Mouse (Mus musculus) midbrain, embryonic 10.5 days (tissue): ENCODE data around the gene Gm9857. TPM values are rescaled to one million over a fixed set of nuclear protein-coding genes. Genes with fewer than 3 reads are reported as not detected.

ENCODE experiments used
- DNase-seq: peaks from one replicate; pipeline ENCODE4 v3.0.0-alpha.2; 2017; ENCODE audit warnings: low spot score
- H3K27ac ChIP-seq: fragments of 300-500 bp; sonication (generic); replicated peaks from 2 replicates; pipeline ENCODE4 v1.5.1; 2016; ENCODE audit warnings: mild to moderate bottlenecking
- H3K27me3 ChIP-seq: fragments of 300-500 bp; sonication (generic); 2 replicates; pipeline ENCODE4 v1.6.1; 2016; ENCODE audit warnings: low read depth, mild to moderate bottlenecking; ENCODE audit not compliant: poor library complexity, severe bottlenecking
- H3K36me3 ChIP-seq: fragments of 300-500 bp; sonication (generic); 2 replicates; pipeline ENCODE4 v1.6.1; 2016; ENCODE audit warnings: mild to moderate bottlenecking, moderate library complexity
- H3K4me1 ChIP-seq: fragments of 300-500 bp; sonication (generic); 2 replicates; pipeline ENCODE4 v1.6.1; 2016
- H3K4me3 ChIP-seq: fragments of 300-500 bp; sonication (generic); 2 replicates; pipeline ENCODE4 v1.5.1; 2016; ENCODE audit warnings: mild to moderate bottlenecking, moderate library complexity
- H3K9me3 ChIP-seq: fragments of 300-500 bp; sonication (generic); replicated peaks from 2 replicates; pipeline ENCODE4 v1.6.1; 2016; ENCODE audit warnings: mild to moderate bottlenecking
- WGBS: fragments of 180-500 bp; shearing (Covaris S2); methylation state at CpG from one replicate; pipeline ENCODE4 v1.1.7; 2016; 5-methylcytosine and 5-hydroxymethylcytosine counted together
- polyA plus RNA-seq: library from polyadenylated mRNA; unstranded; fragments of >200 nt; fragmentation: Nextera tagmentation; extraction: Ambion mirVana; gene quantifications from 2 replicates; pipeline ENCODE4 v1.2.1, GENCODE M21; 2016

Gene Gm9857
- polyA plus RNA-seq, 1 experiment from 2014 or later = not detected

- H3K27me3 ChIP-seq = no peaks in the 10 kb centered on the region
- peak; percentile 53 for DNase-seq
- no peaks in the 10 kb centered on the region for H3K9me3 ChIP-seq
- no peaks in the 10 kb centered on the region for H3K36me3 ChIP-seq
- 32% methylated on average over 6 of the region's 6 CpGs for WGBS
- H3K4me3 ChIP-seq = peak overlapping the region; percentile 40
- H3K27ac ChIP-seq = peak overlapping the region; percentile 84
- H3K4me1 ChIP-seq = peaks cover 36% of the 10 kb centered on the region
Measured at GRCm38 (mm10) chr3:108961655-108962054, 21.4 kb upstream of the Gm9857 start.

GRCm38 (mm10) chr3:108961226-108961625 lies 21.0 kb upstream of the Gm9857 start:
- 22% methylated on average over 7 of the region's 7 CpGs for WGBS
- Histone ChIP-seq H3K36me3 (no peaks in the 10 kb centered on the region), H3K4me3 (peak overlapping the region; percentile 40), H3K27me3 (no peaks in the 10 kb centered on the region), H3K4me1 (peaks cover 36% of the 10 kb centered on the region), H3K9me3 (no peaks in the 10 kb centered on the region), H3K27ac (peak overlapping the region; percentile 84)
- peak; percentile 75 for DNase-seq

DNA sequence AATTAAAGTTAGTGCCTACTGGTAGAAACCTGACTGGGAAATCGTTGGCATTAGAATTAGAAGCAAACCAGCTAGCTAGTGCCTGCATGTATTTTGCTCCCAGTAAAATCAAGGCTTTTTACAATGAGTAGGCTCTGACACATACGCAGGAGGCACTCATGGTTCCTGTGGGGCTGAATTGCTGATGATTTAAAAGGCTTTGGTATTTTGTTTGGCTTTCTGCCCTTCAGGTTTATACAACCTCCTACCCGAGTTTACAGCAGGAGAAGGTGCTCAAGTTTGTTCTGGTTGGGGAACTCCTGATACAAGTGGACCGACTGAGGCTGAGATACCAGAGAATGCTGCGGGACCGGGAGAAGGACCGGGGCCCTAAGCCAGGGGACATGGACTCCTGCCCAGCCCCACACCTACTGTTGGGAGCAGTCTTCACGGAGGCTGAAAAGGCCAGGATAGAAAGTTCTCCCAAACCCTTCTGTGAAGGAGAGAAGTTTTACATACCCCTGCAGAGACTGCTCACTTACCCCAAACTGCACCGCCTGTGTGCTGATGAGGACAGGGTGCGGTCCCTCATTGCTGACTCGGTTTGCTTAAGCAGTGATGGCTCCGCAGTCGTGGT lies 19.5 kb upstream of the Gm9857 start:
- H3K4me1 ChIP-seq = peaks cover 36% of the 10 kb centered on the region
- no peaks in the 10 kb centered on the region for H3K9me3 ChIP-seq
- no peaks in the 10 kb centered on the region for H3K36me3 ChIP-seq
- H3K27me3 ChIP-seq = no peaks in the 10 kb centered on the region
- no peak overlapping the region for H3K4me3 ChIP-seq
- peak overlapping the region; percentile 42; the same call in 1 of the 2 replicates for H3K27ac ChIP-seq
- WGBS = 76% methylated on average over 13 of the region's 13 CpGs
- DNase-seq = no peak

DNA sequence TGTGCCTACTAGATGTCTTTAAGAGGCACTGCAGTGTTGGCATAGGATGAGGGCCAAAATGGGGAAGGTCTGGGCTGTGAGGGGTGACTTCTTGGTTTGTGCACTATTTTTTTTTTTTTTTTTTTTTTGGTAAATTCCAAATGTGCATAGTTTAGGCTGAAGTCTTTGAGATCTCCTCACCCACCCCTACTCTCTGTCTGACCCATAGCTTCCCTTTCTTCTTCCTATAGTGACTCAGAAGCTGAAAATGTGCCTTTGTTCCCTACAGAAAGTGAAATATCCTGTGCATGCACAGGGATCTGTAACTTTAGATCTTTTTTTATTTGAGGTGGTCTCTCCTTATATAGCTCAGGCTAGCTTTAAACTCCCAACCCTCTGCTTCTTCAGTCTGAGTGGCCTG lies 17.7 kb upstream of the Gm9857 start:
- H3K27ac ChIP-seq = no peak overlapping the region
- H3K36me3 ChIP-seq = no peaks in the 10 kb centered on the region
- H3K4me1 ChIP-seq = peaks cover 32% of the 10 kb centered on the region
- H3K9me3 ChIP-seq = no peaks in the 10 kb centered on the region
- H3K27me3 ChIP-seq = no peaks in the 10 kb centered on the region
- DNase-seq = no peak
- no peak overlapping the region for H3K4me3 ChIP-seq

- 84% methylated on average over 10 of the region's 10 CpGs for WGBS
- H3K9me3 ChIP-seq = peaks cover 7% of the 10 kb centered on the region; the same call in 1 of the 2 replicates
- H3K27me3 ChIP-seq = no peaks in the 10 kb centered on the region
Measured at GRCm38 (mm10) chr3:108940996-108941395, 751 bp upstream of the Gm9857 start.

DNA sequence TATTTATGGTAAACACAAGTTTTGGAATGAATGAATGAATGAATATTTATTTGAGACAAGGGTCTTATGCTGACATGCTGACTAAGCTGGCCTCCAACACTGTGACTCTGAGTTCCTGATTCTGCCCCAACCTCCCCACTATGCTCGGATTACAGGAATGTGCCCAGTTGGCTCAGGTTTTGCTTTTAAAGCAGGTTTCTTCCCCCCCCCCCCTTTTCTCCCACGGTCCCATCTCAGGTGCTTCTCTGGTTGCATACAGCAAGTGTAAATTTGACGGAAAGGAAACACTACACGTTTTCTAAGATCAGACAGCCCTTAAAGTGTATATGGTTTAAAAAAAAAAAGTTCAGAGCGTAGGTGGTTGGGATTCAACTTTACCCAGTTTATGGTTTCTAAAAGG lies 672 bp downstream of the Gm9857 start, which contains the start of gene Henmt1:
Gene Henmt1, plus strand, starts transcription at position 301 of the 400 bp plus-strand sequence.
- WGBS = 87% methylated on average over 5 of the region's 5 CpGs
- H3K36me3 ChIP-seq = no peaks in the 10 kb centered on the region
- peaks cover 5% of the 10 kb centered on the region for H3K4me1 ChIP-seq
- H3K4me3 ChIP-seq = peak within 1 kb of the TSS; percentile 48
- no peak within 1 kb of the TSS for H3K27ac ChIP-seq
- peaks cover 7% of the 10 kb centered on the region; the same call in 1 of the 2 replicates for H3K9me3 ChIP-seq
- no peaks in the 10 kb centered on the region for H3K27me3 ChIP-seq
- no peak for DNase-seq

More at GRCm38 (mm10) chr3:108940996-108941395, 751 bp upstream of the Gm9857 start:
- Histone ChIP-seq H3K4me1 (peaks cover 5% of the 10 kb centered on the region), H3K36me3 (no peaks in the 10 kb centered on the region), H3K27ac (no peak overlapping the region), H3K4me3 (no peak overlapping the region)
- no peak for DNase-seq

DNA sequence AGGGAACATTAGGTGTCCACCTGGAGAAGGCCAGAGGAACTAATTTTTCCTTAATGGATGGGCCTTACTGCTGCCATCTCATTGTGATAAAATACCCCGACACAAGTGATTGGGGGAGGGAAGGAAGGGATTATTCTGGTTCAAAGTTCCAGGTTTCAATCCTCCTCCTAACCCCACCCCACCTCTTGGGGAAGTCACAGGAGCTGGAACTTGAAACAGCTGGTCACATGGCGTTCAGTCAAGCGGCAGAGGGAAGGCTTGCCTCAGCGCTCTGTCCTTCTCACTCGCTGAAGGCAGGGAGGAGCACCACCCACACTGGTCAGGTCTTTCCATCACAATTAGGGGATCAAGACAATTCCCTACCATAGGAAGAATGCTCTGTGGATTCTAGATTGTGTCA lies 1.6 kb downstream of the Gm9857 start:
- peaks cover 5% of the 10 kb centered on the region for H3K4me1 ChIP-seq
- no peak for DNase-seq
- H3K27me3 ChIP-seq = no peaks in the 10 kb centered on the region
- no peaks in the 10 kb centered on the region for H3K36me3 ChIP-seq
- no peak overlapping the region for H3K27ac ChIP-seq
- H3K9me3 ChIP-seq = peaks cover 7% of the 10 kb centered on the region; the same call in 1 of the 2 replicates
- H3K4me3 ChIP-seq = no peak overlapping the region
- 91% methylated on average over 5 of the region's 5 CpGs for WGBS

- Histone ChIP-seq H3K4me1 (no peaks in the 10 kb centered on the region), H3K9me3 (no peaks in the 10 kb centered on the region; the same call in 1 of the 2 replicates), H3K27me3 (no peaks in the 10 kb centered on the region), H3K27ac (no peak overlapping the region), H3K4me3 (no peak overlapping the region), H3K36me3 (no peaks in the 10 kb centered on the region)
- WGBS = 95% methylated on average over 6 of the region's 6 CpGs
- no peak for DNase-seq
Measured at GRCm38 (mm10) chr3:108933557-108933956, 6.7 kb downstream of the Gm9857 start.

GRCm38 (mm10) chr3:108926308-108926707 lies 13.9 kb downstream of the Gm9857 start:
- Histone ChIP-seq H3K4me3 (no peak overlapping the region), H3K36me3 (no peaks in the 10 kb centered on the region), H3K9me3 (no peaks in the 10 kb centered on the region; the same call in 1 of the 2 replicates), H3K4me1 (no peaks in the 10 kb centered on the region), H3K27me3 (no peaks in the 10 kb centered on the region), H3K27ac (no peak overlapping the region)
- 79% methylated on average over 1 of the region's 1 CpGs for WGBS
- DNase-seq = no peak

- H3K36me3 ChIP-seq = no peaks in the 10 kb centered on the region
- H3K27me3 ChIP-seq = no peaks in the 10 kb centered on the region
- H3K4me3 ChIP-seq = no peak overlapping the region
- H3K4me1 ChIP-seq = peaks cover 4% of the 10 kb centered on the region; the same call in 1 of the 2 replicates
- H3K9me3 ChIP-seq = no peaks in the 10 kb centered on the region; the same call in 1 of the 2 replicates
- no peak overlapping the region for H3K27ac ChIP-seq
- WGBS = 93% methylated on average over 4 of the region's 4 CpGs
- DNase-seq = no peak
Measured at GRCm38 (mm10) chr3:108925677-108926076, 14.6 kb downstream of the Gm9857 start.

DNA sequence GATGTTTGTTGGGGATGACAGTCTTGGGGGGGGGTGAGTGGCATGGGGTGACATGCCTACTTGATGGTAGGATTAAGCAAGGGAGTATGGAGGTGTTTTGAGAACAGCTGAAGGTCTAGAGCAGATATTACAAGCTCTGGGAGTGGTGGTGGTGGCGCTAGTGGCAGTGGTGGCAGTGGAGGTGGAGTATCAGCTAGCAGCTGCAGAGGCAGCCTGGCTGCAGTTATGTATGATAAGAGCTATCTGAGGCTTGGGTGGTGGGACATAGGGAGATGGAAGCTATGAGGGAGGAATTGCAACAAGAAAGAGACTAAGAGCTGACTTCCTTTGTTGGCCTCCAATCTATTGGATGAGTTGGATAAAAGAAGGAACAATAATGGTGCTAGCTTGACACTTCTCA lies 18.4 kb downstream of the Gm9857 start:
- H3K9me3 ChIP-seq = no peaks in the 10 kb centered on the region
- peaks cover 9% of the 10 kb centered on the region; the same call in 1 of the 2 replicates for H3K4me1 ChIP-seq
- H3K4me3 ChIP-seq = no peak overlapping the region
- no peak overlapping the region for H3K27ac ChIP-seq
- H3K36me3 ChIP-seq = no peaks in the 10 kb centered on the region
- no peaks in the 10 kb centered on the region for H3K27me3 ChIP-seq
- no peak for DNase-seq
- 88% methylated on average over 1 of the region's 1 CpGs for WGBS

DNA sequence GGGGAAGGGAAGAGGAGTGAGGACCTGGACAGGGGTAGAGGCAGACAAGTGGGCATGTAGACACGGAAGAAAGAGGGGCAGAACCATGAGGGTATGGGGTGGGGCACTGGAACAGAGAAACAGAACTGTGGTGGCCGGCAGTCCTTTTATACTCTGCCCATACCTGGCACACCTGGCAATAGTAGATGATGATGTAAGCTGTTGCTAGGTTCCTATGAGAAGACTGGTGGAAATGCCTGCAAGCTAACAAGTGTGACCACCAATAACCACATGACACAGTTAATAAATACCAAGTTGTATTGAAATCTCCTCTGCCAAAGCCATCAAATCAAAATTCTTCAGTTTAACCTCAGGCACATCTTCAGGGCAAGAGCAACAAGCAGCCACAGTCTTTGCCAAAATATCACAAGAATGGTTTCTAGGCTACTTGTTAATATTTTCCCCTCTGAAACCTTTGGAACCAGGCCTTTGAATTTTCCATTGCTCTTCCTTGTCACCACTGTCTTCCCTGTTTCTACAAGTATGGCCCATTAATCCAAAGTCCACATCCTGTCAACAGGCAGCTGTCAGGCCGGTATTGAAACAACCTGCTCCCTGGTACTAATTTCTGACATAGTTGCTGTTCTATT lies 19.7 kb downstream of the Gm9857 start:
- H3K4me3 ChIP-seq = no peak overlapping the region
- no peaks in the 10 kb centered on the region for H3K36me3 ChIP-seq
- peaks cover 13% of the 10 kb centered on the region; the same call in 1 of the 2 replicates for H3K4me1 ChIP-seq
- no peaks in the 10 kb centered on the region for H3K9me3 ChIP-seq
- DNase-seq = no peak
- WGBS = 92% methylated on average over 3 of the region's 3 CpGs
- no peaks in the 10 kb centered on the region for H3K27me3 ChIP-seq
- H3K27ac ChIP-seq = no peak overlapping the region

- Histone ChIP-seq H3K4me1 (peaks cover 13% of the 10 kb centered on the region; the same call in 1 of the 2 replicates), H3K27me3 (no peaks in the 10 kb centered on the region), H3K4me3 (no peak overlapping the region), H3K9me3 (no peaks in the 10 kb centered on the region), H3K27ac (no peak overlapping the region), H3K36me3 (no peaks in the 10 kb centered on the region)
- WGBS = 91% methylated on average over 1 of the region's 1 CpGs
- no peak for DNase-seq
Measured at GRCm38 (mm10) chr3:108918852-108919251, 21.4 kb downstream of the Gm9857 start.
